Mouse (Mus musculus) forelimb bud, embryonic 11.5 days (tissue): ENCODE measurements around the gene Glis3.

ENCODE experiments used
- DNase-seq: peaks from one replicate; pipeline ENCODE4 v3.0.0-alpha.2; 2012; ENCODE audit warnings: low read depth, low spot score

The Glis3 gene

GRCm38 (mm10) chr19:28389146-28389545 lies 290.7 kb downstream of the Glis3 start:
- no peak for DNase-seq

GRCm38 (mm10) chr19:28383425-28383824 lies 296.5 kb downstream of the Glis3 start:
- DNase-seq: no peak

- no peak for DNase-seq
Measured at GRCm38 (mm10) chr19:28382168-28382911, 297.5 kb downstream of the Glis3 start.

- no peak for DNase-seq
Measured at GRCm38 (mm10) chr19:28381441-28381840, 298.4 kb downstream of the Glis3 start.

- DNase-seq: no peak
Measured at GRCm38 (mm10) chr19:28380691-28381262, 299.1 kb downstream of the Glis3 start.

- no peak for DNase-seq
Measured at GRCm38 (mm10) chr19:28377788-28378295, 302.0 kb downstream of the Glis3 start.

GRCm38 (mm10) chr19:28376401-28376800 lies 303.5 kb downstream of the Glis3 start:
- no peak for DNase-seq

- DNase-seq: no peak
Measured at GRCm38 (mm10) chr19:28375746-28376145, 304.1 kb downstream of the Glis3 start.

GRCm38 (mm10) chr19:28374524-28374923 lies 305.4 kb downstream of the Glis3 start:
- DNase-seq: no peak

- no peak for DNase-seq
Measured at GRCm38 (mm10) chr19:28368215-28368614, 311.7 kb downstream of the Glis3 start.

GRCm38 (mm10) chr19:28367274-28367673 lies 312.6 kb downstream of the Glis3 start:
- no peak for DNase-seq

- DNase-seq: no peak
Measured at GRCm38 (mm10) chr19:28366766-28367165, 313.1 kb downstream of the Glis3 start.

- DNase-seq: peak; percentile 69
Measured at GRCm38 (mm10) chr19:28365897-28366296, 314.0 kb downstream of the Glis3 start.

- no peak for DNase-seq
Measured at GRCm38 (mm10) chr19:28360884-28361283, 319.0 kb downstream of the Glis3 start.

GRCm38 (mm10) chr19:28357595-28357994 lies 322.3 kb downstream of the Glis3 start:
- no peak for DNase-seq

GRCm38 (mm10) chr19:28351068-28352066 lies 328.5 kb downstream of the Glis3 start:
- peak; percentile 62 for DNase-seq

- DNase-seq: no peak
Measured at GRCm38 (mm10) chr19:28347080-28347825, 332.6 kb downstream of the Glis3 start.

- DNase-seq: no peak
Measured at GRCm38 (mm10) chr19:28343640-28344039, 336.2 kb downstream of the Glis3 start.

- DNase-seq: no peak
Measured at GRCm38 (mm10) chr19:28337574-28337973, 342.3 kb downstream of the Glis3 start.

GRCm38 (mm10) chr19:28336651-28337510 lies 343.0 kb downstream of the Glis3 start:
- DNase-seq: no peak
